In genomic region chr12:31168221-31168890, GRCm38 (mm10) we compare ENCODE assay signal across 7 mouse cellular contexts.
A peak's percentile ranks its signal among the peaks of the same experiment; 100 is the strongest.
DNase-seq lines count a peak whose midpoint lies in the region; ATAC-seq and TF ChIP-seq lines count a peak whose summit lies in the region.

No protein-coding gene starts in this region.

- no peaks in the 10 kb centered on the region for H3K36me3 ChIP-seq in hindbrain, embryonic 11.5 days (ENCODE audit: control insufficient read depth, insufficient read depth, low read length)
- H3K36me3 ChIP-seq in hindbrain, embryonic 13.5 days, result no peaks in the 10 kb centered on the region
- H3K36me3 ChIP-seq in MEL (ENCODE audit: control insufficient read depth in 1 of 2, insufficient read depth in 2 of 2, low read length in 2 of 2), result no peaks in the 10 kb centered on the region
- H3K36me3 ChIP-seq in intestine, embryonic 16.5 days (ENCODE audit: control insufficient read depth, insufficient read depth, low read length), result no peaks in the 10 kb centered on the region

- H3K4me3 ChIP-seq in hindbrain, embryonic 11.5 days (ENCODE audit: low read depth, low read length), result no peak overlapping the region
- no peak overlapping the region for H3K4me3 ChIP-seq in hindbrain, embryonic 13.5 days
- no peak overlapping the region for H3K4me3 ChIP-seq in MEL (ENCODE audit: control insufficient read depth in 1 of 2, insufficient read depth in 1 of 2, low read depth in 2 of 2, low read length in 2 of 2)
- no peak overlapping the region for H3K4me3 ChIP-seq in intestine, embryonic 16.5 days (ENCODE audit: low read length)

- no peak overlapping the region for H3K4me2 ChIP-seq in hindbrain, embryonic 11.5 days (replicated peaks; ENCODE audit: low read depth, low read length)
- H3K4me2 ChIP-seq in hindbrain, embryonic 13.5 days, result no peak overlapping the region
- H3K4me2 ChIP-seq in intestine, embryonic 16.5 days (ENCODE audit: low read depth, low read length), result no peak overlapping the region

- peak; percentile 42 for DNase-seq in hindbrain, embryonic 11.5 days (ENCODE audit: low spot score)
- DNase-seq in 416B (ENCODE audit: low read depth) (peak; percentile 67), MEL (ENCODE audit: low read depth, low spot score) (peak; percentile 22)
- peak; percentile 33 for DNase-seq in retina, postnatal 1 day
- DNase-seq in gastrocnemius, postnatal 14 days, result no peak

- TF ChIP-seq POLR2A in MEL (IDR thresholded peaks at IDR 0.05; ENCODE audit: control insufficient read depth in 1 of 2, insufficient read depth in 1 of 2, low read depth in 1 of 2, low read length in 2 of 2, poor library complexity in 1 of 2), result no peak

- WGBS in hindbrain, embryonic 11.5 days, result 64% methylated on average over 4 of the region's 4 CpGs
- 65% methylated on average over 4 of the region's 4 CpGs for WGBS in hindbrain, embryonic 13.5 days
- 49% methylated on average over 4 of the region's 4 CpGs for WGBS in intestine, embryonic 16.5 days

- intact Hi-C loops in gastrocnemius, postnatal 14 days (cut with DNase I; ENCODE audit: low total_unique reads), result no loop called here

- ATAC-seq in hindbrain, embryonic 11.5 days (ENCODE audit: low FRiP score), result no peak
- ATAC-seq in hindbrain, embryonic 13.5 days (ENCODE audit: low FRiP score), result no peak
- peak; percentile 26; the same call in 1 of the 2 replicates for ATAC-seq in intestine, embryonic 16.5 days

- no peak overlapping the region for H3K9ac ChIP-seq in hindbrain, embryonic 11.5 days (ENCODE audit: low read depth, low read length)
- H3K9ac ChIP-seq in hindbrain, embryonic 13.5 days, result no peak overlapping the region
- no peak overlapping the region for H3K9ac ChIP-seq in MEL (ENCODE audit: control insufficient read depth, low read depth, low read length, poor library complexity, severe bottlenecking)
- no peak overlapping the region for H3K9ac ChIP-seq in intestine, embryonic 16.5 days (ENCODE audit: low read depth, low read length)

- no peak for TF ChIP-seq EP300 in MEL (IDR thresholded peaks at IDR 0.05; ENCODE audit: low read depth in 1 of 2, low read length in 2 of 2)

- no peaks in the 10 kb centered on the region for H3K9me3 ChIP-seq in hindbrain, embryonic 11.5 days (ENCODE audit: control insufficient read depth, low read length)
- no peaks in the 10 kb centered on the region for H3K9me3 ChIP-seq in hindbrain, embryonic 13.5 days
- no peaks in the 10 kb centered on the region for H3K9me3 ChIP-seq in MEL (replicated peaks; ENCODE audit: insufficient read depth, low read length)
- no peaks in the 10 kb centered on the region for H3K9me3 ChIP-seq in intestine, embryonic 16.5 days (ENCODE audit: control insufficient read depth, low read length)

- peak in 2 of 3 experiments; percentile 41 to 54; a peak in 4 of 6 replicates for TF ChIP-seq CTCF in MEL (IDR thresholded peaks at IDR 0.05 in 2 of 3, conservative IDR thresholded peaks at IDR 0.05 in 1 of 3; ENCODE audit: control insufficient read depth in 1 of 3, insufficient read depth in 1 of 3, low read depth in 2 of 3, low read length in 3 of 3, poor library complexity in 1 of 3, severe bottlenecking in 1 of 3)

- H3K27ac ChIP-seq in hindbrain, embryonic 11.5 days (ENCODE audit: low read depth, low read length), result no peak overlapping the region
- H3K27ac ChIP-seq in hindbrain, embryonic 13.5 days, result no peak overlapping the region
- no peak overlapping the region for H3K27ac ChIP-seq in MEL (ENCODE audit: control insufficient read depth, low read depth, low read length)
- H3K27ac ChIP-seq in intestine, embryonic 16.5 days (ENCODE audit: low read length), result no peak overlapping the region

- H3K4me1 ChIP-seq in hindbrain, embryonic 11.5 days (replicated peaks; ENCODE audit: control insufficient read depth, insufficient read depth, low read length), result no peaks in the 10 kb centered on the region
- H3K4me1 ChIP-seq in hindbrain, embryonic 13.5 days (replicated peaks), result no peaks in the 10 kb centered on the region
- no peaks in the 10 kb centered on the region for H3K4me1 ChIP-seq in MEL (ENCODE audit: control insufficient read depth in 1 of 2, insufficient read depth in 2 of 2, low read length in 2 of 2)
- 0 out of 2 replicates have a peak, but pooled peaks cover 7% of the 10 kb centered on the region for H3K4me1 ChIP-seq in intestine, embryonic 16.5 days (ENCODE audit: control insufficient read depth, insufficient read depth, low read length)

- no peak; the same call in 1 of the 2 replicates for TF ChIP-seq RAD21 in MEL (IDR thresholded peaks at IDR 0.05; ENCODE audit: low read depth, low read length)

- no peaks in the 10 kb centered on the region for H3K27me3 ChIP-seq in hindbrain, embryonic 11.5 days (ENCODE audit: control insufficient read depth, insufficient read depth, low read length)
- no peaks in the 10 kb centered on the region for H3K27me3 ChIP-seq in hindbrain, embryonic 13.5 days
- H3K27me3 ChIP-seq in MEL (ENCODE audit: control insufficient read depth in 1 of 2, insufficient read depth in 2 of 2, low read length in 2 of 2), result no peaks in the 10 kb centered on the region
- H3K27me3 ChIP-seq in intestine, embryonic 16.5 days (replicated peaks; ENCODE audit: control insufficient read depth, insufficient read depth, low read length), result no peaks in the 10 kb centered on the region

- no peaks in the 10 kb centered on the region for H3K79me2 ChIP-seq in MEL (ENCODE audit: control insufficient read depth, insufficient read depth, low read length, poor library complexity)

TF ChIP-seq in MEL, 35 proteins besides CTCF, POLR2A, EP300 and RAD21:
- TF ChIP-seq SMC3 (IDR thresholded peaks at IDR 0.05; ENCODE audit: low read depth, low read length) (peak; percentile 44), UBTF (IDR thresholded peaks at IDR 0.05; ENCODE audit: borderline replicate concordance, insufficient read depth, low read depth, low read length) (no peak)
TF ChIP-seq in MEL: peak in this region for 1.
